Mouse (Mus musculus) kidney, postnatal 0 days (tissue): Measurements from ENCODE around the gene Dhrs4. TPM values are rescaled to one million over a fixed set of nuclear protein-coding genes. Genes with fewer than 3 reads are reported as not detected.
A peak's percentile ranks its signal among the peaks of the same experiment; 100 is the strongest.

ENCODE experiments used
- ATAC-seq: fragments of 200-750 bp; cut with Nextera tagmentation; replicated peaks from 2 replicates; pipeline ENCODE4 v1.8.0; 2017; ENCODE audit warnings: low read depth, moderate number of reproducible peaks, moderate TSS enrichment, moderate library complexity; ENCODE audit not compliant: low FRiP score
- DNase-seq: peaks from one replicate; pipeline ENCODE4 v3.0.0-alpha.2; 2016; ENCODE audit warnings: low spot score
- H3K27ac ChIP-seq: fragments of 300-500 bp; sonication (generic); 2 replicates; pipeline ENCODE4 v1.5.1; 2014; ENCODE audit warnings: mild to moderate bottlenecking
- H3K27me3 ChIP-seq: fragments of 300-500 bp; sonication (generic); 2 replicates; pipeline ENCODE4 v1.6.1; 2014; ENCODE audit warnings: low read length, mixed read lengths; ENCODE audit not compliant: insufficient read depth
- H3K36me3 ChIP-seq: fragments of 300-500 bp; sonication (generic); 2 replicates; pipeline ENCODE4 v1.6.1; 2014; ENCODE audit warnings: low read length, mixed read lengths; ENCODE audit not compliant: insufficient read depth
- H3K4me1 ChIP-seq: fragments of 300-500 bp; sonication (generic); replicated peaks from 2 replicates; pipeline ENCODE4 v1.6.1; 2014; ENCODE audit warnings: antibody characterized with exemption, low read length, mixed read lengths; ENCODE audit not compliant: insufficient read depth
- H3K4me2 ChIP-seq: fragments of 300-500 bp; sonication (generic); 2 replicates; pipeline ENCODE4 v1.6.1; 2014; ENCODE audit warnings: mild to moderate bottlenecking, low read length, moderate library complexity, mixed read lengths
- H3K4me3 ChIP-seq: fragments of 300-500 bp; sonication (generic); replicated peaks from 2 replicates; pipeline ENCODE4 v1.5.1; 2014; ENCODE audit warnings: low read depth, low read length
- H3K9ac ChIP-seq: fragments of 300-500 bp; sonication (generic); 2 replicates; pipeline ENCODE4 v1.6.1; 2014; ENCODE audit warnings: low read depth, low read length
- H3K9me3 ChIP-seq: fragments of 300-500 bp; sonication (generic); replicated peaks from 2 replicates; pipeline ENCODE4 v1.6.1; 2016; ENCODE audit warnings: low read length, inconsistent platforms, mixed read lengths
- CTCF ChIP-seq: IDR thresholded peaks from 2 replicates; pipeline ENCODE4 v1.5.1; 2016; ENCODE audit warnings: antibody characterized with exemption, low read depth, mild to moderate bottlenecking, moderate library complexity
- WGBS: fragments of 180-500 bp; shearing (Covaris S2); extraction: QIAGEN DNeasy Blood & Tissue Kit; methylation state at CpG from one replicate; pipeline ENCODE4 v1.1.7; 2014; 5-methylcytosine and 5-hydroxymethylcytosine counted together
- polyA plus RNA-seq: library from polyadenylated mRNA; unstranded; fragments of >200 nt; fragmentation: Nextera tagmentation; extraction: Ambion mirVana; gene quantifications from 2 replicates; pipeline ENCODE4 v1.2.1, GENCODE M21; 2015

The Dhrs4 gene
- polyA plus RNA-seq, 1 experiment from 2014 or later: 130 TPM

DNA sequence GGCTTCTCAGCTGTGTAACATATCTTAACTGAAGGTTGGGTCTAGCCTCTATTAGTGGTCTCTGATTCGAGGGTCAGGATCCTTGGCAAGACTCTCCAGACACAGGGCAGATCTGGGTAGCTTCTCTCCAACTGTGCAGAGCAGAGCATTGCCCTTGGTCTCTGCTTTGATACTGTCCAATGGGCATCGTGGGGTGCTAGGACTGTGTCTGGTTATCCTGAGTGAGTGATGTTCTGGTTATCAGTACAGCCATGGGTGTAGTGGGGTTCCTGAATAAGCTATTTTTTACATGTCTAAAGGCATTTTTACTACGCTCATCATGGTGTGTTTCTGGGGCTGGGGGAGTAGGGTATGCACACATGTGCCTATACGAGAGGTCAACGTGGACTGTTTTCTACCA lies 729 bp upstream of the Dhrs4 start:
- no peak overlapping the region for H3K9ac ChIP-seq
- TF ChIP-seq CTCF: no peak
- H3K4me1 ChIP-seq: 0 out of 2 replicates have a peak, but pooled peaks cover 6% of the 10 kb centered on the region
- no peaks in the 10 kb centered on the region for H3K9me3 ChIP-seq
- 86% methylated on average over 5 of the region's 5 CpGs for WGBS
- DNase-seq: no peak
- H3K4me2 ChIP-seq: peak overlapping the region; percentile 70; the same call in 1 of the 2 replicates
- H3K27ac ChIP-seq: no peak overlapping the region
- no peak for ATAC-seq
- H3K4me3 ChIP-seq: no peak overlapping the region
- no peaks in the 10 kb centered on the region for H3K27me3 ChIP-seq
- H3K36me3 ChIP-seq: no peaks in the 10 kb centered on the region

DNA sequence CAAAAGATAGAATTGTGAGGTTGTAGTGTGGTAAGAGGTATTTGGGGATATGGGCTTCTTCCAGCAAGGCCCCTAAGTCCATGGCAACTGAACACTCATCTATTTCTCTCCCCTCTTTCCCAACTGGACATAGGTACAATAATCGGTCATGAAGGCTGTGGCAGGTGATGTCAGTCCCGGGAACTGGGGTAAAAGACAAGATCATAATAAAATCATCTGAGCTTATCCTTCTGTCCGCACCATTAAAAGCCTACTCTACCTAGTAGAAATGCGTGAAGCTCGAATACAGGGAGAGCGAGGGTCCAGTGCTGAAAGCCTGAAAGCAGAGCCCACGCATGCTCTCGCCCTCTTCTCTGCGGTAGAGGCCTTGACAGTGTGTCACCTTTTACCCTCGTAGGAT lies 1.1 kb downstream of the Dhrs4 start:
- no peak for TF ChIP-seq CTCF
- Histone ChIP-seq H3K36me3 (no peaks in the 10 kb centered on the region), H3K9me3 (no peaks in the 10 kb centered on the region), H3K9ac (0 out of 2 replicates have a peak overlapping the region, but pooled peaks have one; percentile 70), H3K4me1 (0 out of 2 replicates have a peak, but pooled peaks cover 6% of the 10 kb centered on the region), H3K27me3 (no peaks in the 10 kb centered on the region), H3K27ac (no peak overlapping the region), H3K4me3 (no peak overlapping the region), H3K4me2 (peak overlapping the region; percentile 70)
- DNase-seq (no peak), ATAC-seq (no peak)
- WGBS: 91% methylated on average over 10 of the region's 10 CpGs

DNA sequence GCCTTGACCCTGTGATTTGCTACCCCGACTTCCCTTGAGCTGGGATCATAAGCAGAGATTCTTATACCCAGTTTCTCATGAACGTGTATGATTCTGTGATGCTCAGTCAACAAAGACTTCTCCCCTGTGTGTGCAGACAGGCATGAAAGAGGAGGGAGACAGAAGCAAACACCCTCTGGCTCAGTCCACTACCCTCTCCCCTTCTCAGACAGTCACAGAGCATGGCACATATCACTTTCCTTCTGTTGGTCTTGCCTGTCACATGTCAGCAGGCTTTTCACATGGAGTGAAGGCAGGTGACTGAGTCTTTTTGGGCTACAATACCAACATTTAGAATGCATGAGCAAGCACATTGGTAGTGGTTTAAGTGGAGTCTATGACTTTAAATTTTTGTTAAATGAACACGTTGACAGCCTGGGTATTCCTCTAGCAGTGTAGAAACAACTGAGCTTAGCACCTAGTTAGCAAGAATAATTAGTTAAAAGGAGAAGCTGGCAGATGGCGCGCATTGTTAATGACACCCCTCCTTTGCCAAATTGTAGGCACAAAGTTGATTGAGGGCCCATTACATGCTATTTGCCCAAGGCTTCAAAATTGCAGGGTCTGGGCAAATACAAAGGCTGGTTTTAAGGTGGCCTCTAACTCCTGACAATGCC lies 6.0 kb downstream of the Dhrs4 start:
- Histone ChIP-seq H3K4me3 (no peak overlapping the region), H3K9ac (no peak overlapping the region), H3K4me1 (no peaks in the 10 kb centered on the region), H3K27ac (no peak overlapping the region), H3K36me3 (peaks cover 10% of the 10 kb centered on the region; the same call in 1 of the 2 replicates), H3K27me3 (no peaks in the 10 kb centered on the region), H3K4me2 (no peak overlapping the region), H3K9me3 (no peaks in the 10 kb centered on the region)
- WGBS: 64% methylated on average over 5 of the region's 5 CpGs
- ATAC-seq (no peak), DNase-seq (no peak)
- no peak for TF ChIP-seq CTCF

DNA sequence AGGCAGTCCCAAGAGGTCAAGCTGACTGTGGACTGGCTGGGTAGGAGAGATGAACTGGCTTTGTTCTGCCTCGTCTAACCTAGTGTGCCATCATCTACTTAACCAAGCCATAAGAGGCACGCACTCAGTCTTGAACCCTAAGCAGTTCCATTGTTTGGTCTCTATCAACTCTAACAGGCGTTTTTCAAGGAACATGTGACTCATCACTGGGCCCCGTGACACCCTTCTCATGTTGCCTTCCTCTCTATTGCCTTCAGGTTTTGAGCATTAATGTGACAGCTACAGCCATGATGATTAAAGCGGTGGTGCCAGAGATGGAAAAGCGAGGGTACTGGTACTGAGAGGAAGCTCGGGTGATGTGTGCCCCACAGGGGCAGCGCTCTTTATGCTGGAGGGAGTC lies 8.3 kb downstream of the Dhrs4 start:
- Histone ChIP-seq H3K27ac (no peak overlapping the region), H3K36me3 (peaks cover 10% of the 10 kb centered on the region; the same call in 1 of the 2 replicates), H3K9me3 (no peaks in the 10 kb centered on the region), H3K4me3 (no peak overlapping the region), H3K4me2 (no peak overlapping the region), H3K9ac (no peak overlapping the region), H3K4me1 (0 out of 2 replicates have a peak, but pooled peaks cover 4% of the 10 kb centered on the region), H3K27me3 (no peaks in the 10 kb centered on the region)
- 86% methylated on average over 8 of the region's 8 CpGs for WGBS
- no peak for DNase-seq
- no peak for ATAC-seq
- TF ChIP-seq CTCF: no peak

DNA sequence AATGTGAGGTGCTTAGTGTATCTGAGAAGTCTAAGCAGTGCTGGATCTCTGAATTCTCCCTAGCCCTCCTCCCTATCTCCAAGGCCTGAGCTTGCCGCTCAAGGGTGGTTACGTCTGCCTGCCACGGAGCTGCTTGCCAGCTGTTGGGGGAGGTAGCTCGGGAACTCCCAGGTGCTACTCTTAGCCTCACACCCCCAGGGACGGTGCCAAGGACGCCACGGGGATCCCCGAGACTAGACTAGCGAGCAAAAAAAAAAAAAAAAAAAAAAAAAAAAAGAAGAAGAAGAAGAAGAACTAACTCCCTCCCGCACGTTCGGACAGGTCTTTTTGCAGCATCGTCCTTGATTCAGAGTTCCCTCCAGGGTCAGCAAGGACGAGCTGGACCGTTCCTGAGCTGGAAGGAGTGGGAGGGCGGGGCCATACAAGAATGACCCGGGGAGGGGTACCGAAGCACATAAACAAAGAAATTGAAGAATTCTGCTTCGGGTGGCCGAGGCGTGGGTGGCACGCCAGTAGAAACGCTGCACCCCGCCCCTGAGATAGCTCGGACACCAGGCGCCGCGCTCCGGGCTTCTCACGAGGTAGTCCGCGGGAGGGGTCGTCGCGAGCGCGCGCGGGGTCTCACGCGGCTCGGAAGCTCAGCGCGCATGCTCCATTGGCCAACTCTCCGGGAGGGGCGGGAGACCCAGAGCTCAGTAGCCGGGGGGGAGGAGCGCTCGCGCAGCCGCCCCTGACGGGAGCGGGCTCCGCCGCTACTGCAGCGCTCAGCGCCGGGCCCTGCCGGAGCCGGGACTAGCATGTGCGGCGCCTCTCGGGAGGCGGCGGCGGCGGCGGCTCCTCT lies 12.0 kb downstream of the Dhrs4 start, which contains the start of gene Carmil3:
Gene Carmil3, plus strand, starts transcription at position 291 of the 841 bp plus-strand sequence.
- peak; percentile 70 for DNase-seq

DNA sequence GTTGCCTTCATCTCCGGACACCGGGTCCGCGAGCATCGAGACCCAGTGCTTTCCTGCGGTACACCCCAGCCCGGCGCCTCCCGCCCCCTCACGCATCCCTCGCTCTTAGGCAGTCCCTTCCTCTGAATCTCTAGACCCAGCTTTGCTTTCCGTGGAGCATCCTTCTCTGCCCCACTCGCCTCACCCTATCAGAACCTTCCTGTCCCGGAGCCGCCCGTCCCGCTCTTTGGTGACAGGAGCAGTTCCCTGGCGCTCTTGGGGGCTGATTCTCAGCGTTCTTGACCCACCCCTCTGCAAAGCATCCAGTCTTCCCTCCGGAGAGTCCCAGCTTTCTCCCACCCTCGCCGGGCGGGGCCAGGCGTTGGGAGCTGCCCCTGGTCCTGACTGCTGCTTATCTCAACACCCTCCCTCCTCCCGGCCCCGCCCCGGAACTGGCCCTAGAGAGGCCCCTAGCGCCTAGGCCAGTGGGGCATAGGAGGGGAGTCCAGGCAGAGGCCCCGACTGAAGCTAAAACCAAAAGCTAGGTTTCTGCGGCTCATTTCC lies 12.8 kb downstream of the Dhrs4 start:
- TF ChIP-seq CTCF: no peak
- ATAC-seq: peak; percentile 59
- under 1% methylated on average over 30 of the region's 30 CpGs for whole genome bisulfite sequencing

More for the DNA sequence above, 12.0 kb downstream of the Dhrs4 start, which contains the start of gene Carmil3:
- Histone ChIP-seq H3K4me3 (peak within 1 kb of the TSS; percentile 54), H3K4me2 (peak within 1 kb of the TSS; percentile 73), H3K27ac (no peak within 1 kb of the TSS), H3K4me1 (0 out of 2 replicates have a peak, but pooled peaks cover 4% of the 10 kb centered on the region), H3K36me3 (peaks cover 7% of the 10 kb centered on the region; the same call in 1 of the 2 replicates), H3K9ac (peak within 1 kb of the TSS; percentile 65), H3K27me3 (no peaks in the 10 kb centered on the region), H3K9me3 (no peaks in the 10 kb centered on the region)
- 1% methylated on average over 52 of the region's 68 CpGs for WGBS
- TF ChIP-seq CTCF: no peak
- peak; percentile 59 for ATAC-seq

More for the DNA sequence above, 12.8 kb downstream of the Dhrs4 start:
- no peaks in the 10 kb centered on the region for H3K9me3 ChIP-seq
- H3K36me3 ChIP-seq: no peaks in the 10 kb centered on the region; the same call in 1 of the 2 replicates
- peak overlapping the region; percentile 54 for H3K4me3 ChIP-seq
- H3K9ac ChIP-seq: peak overlapping the region; percentile 65
- peak; percentile 67 for DNase-seq
- H3K4me2 ChIP-seq: peak overlapping the region; percentile 73
- H3K4me1 ChIP-seq: 0 out of 2 replicates have a peak, but pooled peaks cover 4% of the 10 kb centered on the region
- no peak overlapping the region for H3K27ac ChIP-seq
- no peaks in the 10 kb centered on the region for H3K27me3 ChIP-seq
